In genomic region chr10:80751188-80751832, GRCm38 (mm10) we compare ENCODE assay signal across 1 mouse cellular context.
TF ChIP-seq lines count a peak whose summit lies in the region.

No protein-coding gene starts in this region.

TF ChIP-seq in MEL, 35 proteins besides CTCF, POLR2A, EP300 and RAD21:
- 0 out of 2 replicates have a peak, but pooled peaks have one; percentile 18 for TF ChIP-seq MYC (IDR thresholded peaks at IDR 0.05; ENCODE audit: low read depth, low read length)
- no peak for TF ChIP-seq ZMIZ1 (IDR thresholded peaks at IDR 0.05; ENCODE audit: low read depth, low read length)
- peak; percentile 94; the same call in 1 of the 2 replicates for TF ChIP-seq MEF2A (IDR thresholded peaks at IDR 0.05; ENCODE audit: extremely low read depth, insufficient replicate concordance, low read depth, low read length, poor library complexity, severe bottlenecking)
- peak; percentile 76 for TF ChIP-seq ZC3H11A (IDR thresholded peaks at IDR 0.05; ENCODE audit: low read depth, low read length)
- TF ChIP-seq MAX (IDR thresholded peaks at IDR 0.05; ENCODE audit: low read length) = 0 out of 2 replicates have a peak, but pooled peaks have one; percentile 23
- TF ChIP-seq SMC3 (IDR thresholded peaks at IDR 0.05; ENCODE audit: low read depth, low read length) = peak; percentile 68
- TF ChIP-seq USF2 (IDR thresholded peaks at IDR 0.05; ENCODE audit: borderline replicate concordance in 1 of 2, insufficient read depth in 1 of 2, low read depth in 1 of 2, low read length in 2 of 2) = no peak
- 0 out of 2 replicates have a peak, but pooled peaks have one; percentile 11 for TF ChIP-seq CHD1 (IDR thresholded peaks at IDR 0.05; ENCODE audit: low read depth, low read length)
- no peak for TF ChIP-seq UBTF (IDR thresholded peaks at IDR 0.05; ENCODE audit: borderline replicate concordance, insufficient read depth, low read depth, low read length)
- TF ChIP-seq MAFK (IDR thresholded peaks at IDR 0.05; ENCODE audit: borderline replicate concordance, low read depth, low read length) = no peak
- no peak for TF ChIP-seq KAT2A (conservative IDR thresholded peaks at IDR 0.05; ENCODE audit: low read depth, low read length)
- TF ChIP-seq RCOR1 (IDR thresholded peaks at IDR 0.05; ENCODE audit: low read depth, low read length) = 0 out of 2 replicates have a peak, but pooled peaks have one; percentile 11
- no peak for TF ChIP-seq GATA1 (IDR thresholded peaks at IDR 0.05; ENCODE audit: low read depth, low read length)
- no peak for TF ChIP-seq HCFC1 (IDR thresholded peaks at IDR 0.05; ENCODE audit: low read depth, low read length)
- peak; percentile 75; the same call in 1 of the 2 replicates for TF ChIP-seq SIN3A (IDR thresholded peaks at IDR 0.05; ENCODE audit: low read length)
- TF ChIP-seq NELFE (IDR thresholded peaks at IDR 0.05; ENCODE audit: low read depth, low read length) = no peak
- TF ChIP-seq TBP (IDR thresholded peaks at IDR 0.05; ENCODE audit: low read depth, low read length) = 0 out of 2 replicates have a peak, but pooled peaks have one; percentile 40
- TF ChIP-seq CHD2 (IDR thresholded peaks at IDR 0.05; ENCODE audit: low read length) = no peak
- TF ChIP-seq ZNF384 (IDR thresholded peaks at IDR 0.05; ENCODE audit: low read depth, low read length) = 0 out of 2 replicates have a peak, but pooled peaks have one; percentile 26
- TF ChIP-seq MYB (IDR thresholded peaks at IDR 0.05; ENCODE audit: low read depth, low read length) = no peak
